Comparison of ENCODE assay signal across 34 mouse cellular contexts in the genomic region with DNA sequence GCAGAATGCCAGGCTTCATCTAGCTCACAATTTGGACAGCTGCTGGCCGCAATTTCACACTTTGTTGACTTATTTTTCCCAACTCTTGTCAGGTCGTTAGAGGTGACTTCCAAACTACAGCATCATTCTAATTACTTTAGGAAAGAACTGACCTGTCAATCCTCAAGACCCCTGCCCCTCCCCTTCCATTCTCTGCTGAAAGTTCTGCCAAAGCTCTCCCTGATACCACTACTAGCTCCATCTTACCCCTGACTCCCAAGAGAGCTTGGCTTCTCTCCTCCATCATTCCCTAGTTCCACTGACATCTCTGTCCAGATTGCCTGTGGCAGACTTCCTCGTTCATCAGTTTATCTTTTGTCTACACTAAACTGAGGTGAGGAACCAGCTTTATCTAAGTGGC.
"Had no signal": no experiment of that assay in that cellular context is flagged by ENCODE, and none has a peak within 500 bp of the region (broad histone marks: within the 10 kb centered on the region; RNA-seq: fewer than 3 reads in every experiment).

No protein-coding gene starts in this region.

- H3K4me2 ChIP-seq: heart, embryonic 12.5 days; heart, embryonic 13.5 days; heart, embryonic 15.5 days; hindbrain, embryonic 12.5 days; hindbrain, embryonic 13.5 days; hindbrain, embryonic 14.5 days; hindbrain, embryonic 15.5 days; intestine, embryonic 15.5 days; kidney, embryonic 15.5 days had no signal

- H3K27me3 ChIP-seq: hindbrain, embryonic 12.5 days; hindbrain, embryonic 13.5 days; hindbrain, embryonic 15.5 days; intestine, embryonic 15.5 days; kidney, embryonic 15.5 days had no signal

- H3K4me3 ChIP-seq: heart, embryonic 10.5 days; heart, embryonic 12.5 days; heart, embryonic 13.5 days; heart, embryonic 15.5 days; hindbrain, embryonic 10.5 days; hindbrain, embryonic 12.5 days; hindbrain, embryonic 13.5 days; hindbrain, embryonic 15.5 days; intestine, embryonic 15.5 days; kidney, embryonic 15.5 days; layer of hippocampus, adult 2 months had no signal

- H3K9me3 ChIP-seq: heart, embryonic 10.5 days; heart, embryonic 12.5 days; heart, embryonic 13.5 days; heart, embryonic 15.5 days; hindbrain, embryonic 10.5 days; hindbrain, embryonic 12.5 days; hindbrain, embryonic 13.5 days; hindbrain, embryonic 15.5 days; intestine, embryonic 15.5 days; kidney, embryonic 15.5 days had no signal

- H3K36me3 ChIP-seq: heart, embryonic 10.5 days; heart, embryonic 12.5 days; heart, embryonic 13.5 days; heart, embryonic 15.5 days; hindbrain, embryonic 10.5 days; hindbrain, embryonic 12.5 days; hindbrain, embryonic 13.5 days; hindbrain, embryonic 15.5 days; intestine, embryonic 15.5 days; kidney, embryonic 15.5 days had no signal

- H3K27ac ChIP-seq: heart, embryonic 10.5 days; heart, embryonic 13.5 days; heart, embryonic 15.5 days; hindbrain, embryonic 10.5 days; hindbrain, embryonic 12.5 days; hindbrain, embryonic 13.5 days; hindbrain, embryonic 14.5 days; hindbrain, embryonic 15.5 days; hindbrain, postnatal 0 days; intestine, embryonic 15.5 days; kidney, embryonic 15.5 days; kidney, postnatal 0 days; layer of hippocampus, adult 2 months had no signal

- H3K9ac ChIP-seq: heart, embryonic 12.5 days; heart, embryonic 13.5 days; heart, embryonic 15.5 days; hindbrain, embryonic 12.5 days; hindbrain, embryonic 13.5 days; hindbrain, embryonic 14.5 days; hindbrain, embryonic 15.5 days; intestine, embryonic 15.5 days; kidney, embryonic 15.5 days had no signal

- H3K4me1 ChIP-seq: heart, embryonic 10.5 days; heart, embryonic 12.5 days; heart, embryonic 13.5 days; heart, embryonic 15.5 days; hindbrain, embryonic 10.5 days; hindbrain, embryonic 12.5 days; hindbrain, embryonic 13.5 days; hindbrain, embryonic 15.5 days; intestine, embryonic 15.5 days; kidney, embryonic 15.5 days had no signal

- DNase-seq: heart, postnatal 10 days; heart, postnatal 14 days; heart, postnatal 36 days; heart, postnatal 4 days; kidney, adult 11 months; kidney, adult 18-20 months; kidney, adult 2 months; kidney, adult 8-10 months; kidney, adult 9 months; kidney, postnatal 10 days; kidney, postnatal 14 days; kidney, postnatal 25 days; kidney, postnatal 36 days; kidney, postnatal 4 days; layer of hippocampus, adult 9-11 months; layer of hippocampus, postnatal 36 days had no signal

- ATAC-seq: hindbrain, embryonic 16.5 days; hindbrain, postnatal 0 days; inflammation-experienced regulatory T-cells, adult 6 months; intestine, embryonic 15.5 days; intestine, embryonic 16.5 days; intestine, postnatal 0 days had no signal
